Mouse (Mus musculus): ENCODE data around the gene Olfr465-ps1. TPM values are rescaled to one million over a fixed set of nuclear protein-coding genes. Genes with fewer than 3 reads are reported as not detected.

Olfr465-ps1 gene
- not detected for polyA plus RNA-seq (2017; shearing (Covaris generic))

GRCm38 (mm10) chr13:65137789-65138188, at the start of gene Olfr465-ps1:
TSS of gene Olfr465-ps1 (plus strand) at chr13:65138089.

GRCm38 (mm10) chr13:65112459-65113110, 25.3 kb upstream of the Olfr465-ps1 start, which contains the start of gene Mfsd14b:
TSS of gene Mfsd14b (minus strand) at chr13:65112975.

GRCm38 (mm10) chr13:65149940-65150339, 12.1 kb downstream of the Olfr465-ps1 start, which contains the start of gene Olfr466:
TSS of gene Olfr466 (plus strand) at chr13:65150240.

Other genes with a start within 250 kb of the Olfr465-ps1 start
- gene Cntnap3, start 234.1 kb upstream of the Olfr465-ps1 start, polyA plus RNA-seq (2017; shearing (Covaris generic)) = not detected
- not detected for gene Spata31, start 220.7 kb upstream of the Olfr465-ps1 start, polyA plus RNA-seq (2017; shearing (Covaris generic))
- gene Spata31d1c, start 105.0 kb upstream of the Olfr465-ps1 start, polyA plus RNA-seq (2017; shearing (Covaris generic)) = not detected
- not detected for gene Prss47, start 85.3 kb upstream of the Olfr465-ps1 start, polyA plus RNA-seq (2017; shearing (Covaris generic))
- 73.4 TPM for gene Mfsd14b, start 25.1 kb upstream of the Olfr465-ps1 start, polyA plus RNA-seq (2017; shearing (Covaris generic))
- gene Olfr466, start 12.2 kb downstream of the Olfr465-ps1 start, polyA plus RNA-seq (2017; shearing (Covaris generic)) = 0.24 TPM
- 0.79 TPM for gene Nlrp4f, start 67.9 kb downstream of the Olfr465-ps1 start, polyA plus RNA-seq (2017; shearing (Covaris generic))
- gene Gm10775, start 121.5 kb downstream of the Olfr465-ps1 start, polyA plus RNA-seq (2017; shearing (Covaris generic)) = not detected
- gene Zfp369, start 140.7 kb downstream of the Olfr465-ps1 start, polyA plus RNA-seq (2017; shearing (Covaris generic)) = 9.9 TPM

Measured in effector memory CD4-positive, alpha-beta T cell, adult 7 months (primary cell).